Mouse (Mus musculus): Measurements from ENCODE around the gene Paqr9. TPM values are rescaled to one million over a fixed set of nuclear protein-coding genes. Genes with fewer than 3 reads are reported as not detected.

The Paqr9 gene
- polyA plus RNA-seq, 3 experiments from 2014 or later = not detected

DNA sequence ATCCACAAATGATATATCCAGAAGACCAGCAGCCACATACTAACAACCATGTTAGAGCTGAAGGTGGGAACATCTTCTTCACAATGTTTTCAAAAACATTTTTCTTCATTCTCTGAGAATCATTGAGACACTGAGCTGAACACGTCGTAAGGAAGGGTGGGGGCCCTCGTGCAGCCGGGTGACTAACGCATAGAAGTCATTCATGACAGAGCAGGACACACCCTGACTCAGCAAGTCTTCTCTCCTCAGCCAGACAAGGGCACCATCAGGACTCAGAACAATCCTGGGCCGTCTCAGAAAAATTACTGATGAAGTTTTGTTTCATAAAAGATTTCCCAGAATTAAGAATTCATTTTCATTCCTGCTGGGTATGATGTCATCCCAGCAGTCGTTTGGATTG is 12.8 kb upstream of the Paqr9 start:
- ATAC-seq = no peak

DNA sequence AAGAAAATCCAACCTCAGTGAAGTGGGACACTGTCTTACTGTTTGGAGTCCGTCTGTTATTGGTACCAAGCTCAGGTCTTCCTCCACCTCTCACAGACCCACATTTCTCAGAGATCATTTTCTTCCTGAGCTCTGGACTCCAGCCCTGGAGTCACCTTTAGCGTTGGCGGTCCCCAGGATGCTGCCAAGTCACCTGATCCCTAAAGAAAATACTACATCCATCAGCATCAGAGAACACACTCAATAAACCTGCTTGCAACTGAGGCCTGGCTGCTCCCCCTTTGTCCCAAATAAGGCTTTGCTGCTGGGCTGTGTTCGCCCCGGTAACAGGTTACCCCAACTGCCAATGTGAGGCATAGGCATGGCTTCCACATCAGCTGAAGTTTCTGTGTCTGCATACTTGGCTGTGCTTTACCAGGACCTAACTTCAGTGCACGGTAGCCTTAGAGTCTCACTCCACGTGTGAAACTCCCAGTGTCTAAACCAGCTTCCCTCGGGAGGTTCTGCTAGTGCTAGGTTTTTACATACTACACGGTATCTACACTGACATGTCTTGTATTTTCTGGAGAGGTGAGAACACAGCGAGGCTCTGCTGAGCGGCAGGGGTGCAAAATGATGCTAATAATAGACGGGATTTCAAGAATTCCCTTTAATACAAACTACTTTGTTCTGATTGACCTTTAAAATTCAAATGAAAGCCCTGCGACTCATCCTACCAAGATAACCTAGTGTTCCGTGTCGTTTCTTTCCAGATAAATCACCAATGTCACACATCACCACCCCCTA is 9.6 kb upstream of the Paqr9 start:
- no peak for ATAC-seq

DNA sequence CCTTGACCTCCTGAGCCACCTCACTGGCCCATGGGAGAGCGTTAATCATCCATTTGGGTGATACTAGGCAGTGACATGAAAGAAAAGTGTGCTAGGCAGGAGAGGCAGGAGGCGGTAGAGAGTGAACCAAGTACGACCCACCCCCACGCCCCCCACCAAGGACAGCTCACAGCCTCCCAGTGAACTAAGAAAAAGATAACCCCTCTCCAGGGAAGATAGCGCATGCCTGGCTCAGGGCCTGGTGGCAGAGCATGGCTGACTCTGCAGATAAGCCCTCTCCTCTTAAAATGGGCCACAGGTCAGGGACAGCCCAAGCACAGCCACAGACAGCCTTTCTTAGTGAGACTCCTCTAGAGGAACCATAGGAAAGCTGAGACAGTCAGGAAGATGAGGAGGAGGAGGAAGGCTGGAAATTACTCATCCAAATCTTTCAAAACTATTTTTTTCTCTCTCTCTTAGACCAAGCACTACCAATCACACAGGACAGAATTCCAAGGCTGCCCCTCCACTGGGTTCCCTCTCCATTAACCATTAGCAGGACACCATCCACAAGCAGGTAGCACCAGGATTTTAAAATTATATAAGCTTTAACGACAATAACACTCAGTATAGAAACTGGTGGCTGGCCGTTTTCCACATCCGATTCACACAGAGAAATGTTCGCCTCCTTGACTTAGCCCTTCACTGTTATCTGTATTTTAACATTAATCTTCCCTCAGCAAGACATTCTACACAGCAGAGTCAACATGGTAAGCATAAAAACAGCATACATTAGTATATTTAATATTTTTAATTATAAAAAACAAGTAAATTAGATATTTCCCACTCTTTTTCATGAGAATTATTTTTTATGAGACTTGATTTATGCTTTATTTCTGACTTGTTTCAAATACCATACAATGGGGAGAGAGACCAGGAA is 8.3 kb upstream of the Paqr9 start:
- no peak for ATAC-seq

DNA sequence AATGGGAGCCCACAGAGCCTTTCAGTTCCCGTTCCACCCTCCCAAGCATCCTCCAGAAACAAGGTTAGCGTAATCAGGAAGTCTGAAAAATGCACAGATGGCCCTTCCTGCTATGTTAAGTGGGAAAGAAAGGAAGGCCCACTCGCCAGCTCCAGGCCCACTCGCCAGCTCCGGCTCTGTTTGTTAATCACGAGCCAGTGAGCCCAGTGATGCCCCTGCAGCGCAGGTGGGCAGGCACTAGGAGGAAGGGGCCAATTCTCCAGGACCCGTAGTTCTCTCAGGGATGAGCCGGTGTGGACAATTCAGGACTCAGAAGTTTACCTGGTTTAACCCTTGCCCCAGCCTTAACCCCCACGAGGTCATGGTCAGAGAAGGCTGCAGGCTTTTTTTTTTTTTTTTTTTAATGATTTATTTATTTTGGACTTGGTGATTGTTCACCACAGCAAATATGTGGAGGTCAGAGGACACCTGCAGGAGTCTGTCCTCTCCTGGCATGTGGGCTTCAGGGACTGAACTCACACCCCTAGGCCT is 7.2 kb upstream of the Paqr9 start:
- ATAC-seq = no peak

DNA sequence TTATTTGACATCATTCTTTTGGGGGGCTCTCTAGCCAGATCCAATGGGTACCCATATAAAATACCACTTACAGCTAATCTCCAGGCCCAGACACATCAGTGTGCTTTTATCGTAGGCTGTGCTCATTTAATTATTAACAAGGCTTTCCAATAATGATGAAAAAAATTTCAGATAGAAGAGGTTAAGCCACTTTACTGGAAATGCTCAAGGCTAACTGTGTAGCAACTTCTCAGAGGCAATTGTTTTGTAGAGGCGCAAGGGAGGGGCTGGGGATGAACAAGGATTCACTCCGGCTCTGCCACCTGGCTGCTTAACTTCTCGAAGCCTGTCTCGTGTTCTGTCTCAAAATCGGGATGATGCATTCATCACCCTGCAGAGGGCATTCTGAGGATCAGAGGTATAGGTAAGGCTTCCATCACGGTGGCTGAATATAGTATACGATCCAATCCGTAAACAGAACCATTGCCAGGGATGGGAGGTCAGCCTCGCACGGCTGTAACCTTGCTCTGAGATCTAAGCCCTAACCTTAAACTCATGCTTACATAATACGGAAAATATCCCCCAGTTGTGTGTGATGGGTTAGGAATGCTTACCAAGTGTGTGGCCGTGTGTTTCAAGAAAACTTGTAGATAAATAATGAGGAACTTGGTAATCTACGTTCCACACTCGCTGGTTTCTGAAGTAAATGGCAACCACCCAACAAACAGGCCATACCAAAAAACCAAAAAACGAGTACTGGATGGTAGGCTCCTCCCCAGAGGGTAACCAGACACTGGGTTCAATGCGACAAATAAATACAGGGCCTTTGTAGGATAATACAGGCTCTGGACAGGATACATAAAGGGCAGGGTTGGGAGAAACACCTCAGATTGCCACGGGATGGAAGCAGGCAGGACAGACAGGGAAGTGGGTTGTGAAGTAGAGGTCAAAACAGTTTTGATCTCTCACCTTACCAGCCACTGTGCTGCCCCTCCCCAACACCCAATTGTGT is 4.9 kb upstream of the Paqr9 start:
- no peak for ATAC-seq

DNA sequence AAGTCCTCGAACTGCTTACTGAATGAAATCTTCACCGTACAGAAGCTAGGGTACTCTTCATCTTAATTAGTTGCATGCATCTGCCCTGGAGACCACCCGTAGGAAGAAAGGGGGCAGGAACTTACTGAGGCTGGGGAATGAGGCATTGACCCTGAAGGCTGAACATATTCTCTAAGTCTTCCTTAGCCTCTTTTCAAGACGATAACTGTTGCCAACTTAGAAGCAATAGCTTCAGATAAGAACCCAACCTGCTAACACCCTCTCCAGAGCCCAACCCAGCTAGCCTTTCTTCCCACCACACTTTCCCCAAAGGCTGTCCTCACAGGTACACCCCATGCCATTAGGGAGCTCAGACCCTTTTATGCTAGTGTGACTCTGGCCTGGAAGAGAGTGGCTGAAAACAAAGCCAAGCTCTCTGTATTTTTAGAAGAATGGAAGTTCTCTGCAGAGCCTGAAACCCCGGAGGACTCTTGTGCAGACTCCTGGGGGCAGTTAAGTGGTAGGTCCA is 4.2 kb upstream of the Paqr9 start:
- no peak for ATAC-seq

DNA sequence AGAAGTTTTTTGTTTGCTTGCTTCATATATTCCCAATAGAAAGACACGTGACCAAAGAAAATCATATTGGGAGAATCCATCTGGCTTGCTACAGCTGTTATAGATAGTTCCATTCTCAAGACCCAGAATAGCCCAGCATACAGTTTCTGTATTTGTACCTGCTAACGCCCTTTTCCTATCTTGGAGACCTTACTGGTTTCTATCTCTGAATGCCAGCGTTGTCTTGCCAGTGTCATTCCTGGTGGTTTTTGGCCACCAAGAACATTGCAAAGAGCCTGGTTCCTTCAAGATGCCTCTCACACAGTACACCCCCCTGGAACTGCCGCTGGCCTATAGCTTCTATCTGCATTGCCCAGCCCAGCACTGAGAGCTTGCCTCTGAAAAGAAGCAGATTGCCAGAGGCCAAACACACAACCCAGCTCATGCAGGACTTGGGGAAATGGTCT is 3.4 kb upstream of the Paqr9 start:
- ATAC-seq = no peak

DNA sequence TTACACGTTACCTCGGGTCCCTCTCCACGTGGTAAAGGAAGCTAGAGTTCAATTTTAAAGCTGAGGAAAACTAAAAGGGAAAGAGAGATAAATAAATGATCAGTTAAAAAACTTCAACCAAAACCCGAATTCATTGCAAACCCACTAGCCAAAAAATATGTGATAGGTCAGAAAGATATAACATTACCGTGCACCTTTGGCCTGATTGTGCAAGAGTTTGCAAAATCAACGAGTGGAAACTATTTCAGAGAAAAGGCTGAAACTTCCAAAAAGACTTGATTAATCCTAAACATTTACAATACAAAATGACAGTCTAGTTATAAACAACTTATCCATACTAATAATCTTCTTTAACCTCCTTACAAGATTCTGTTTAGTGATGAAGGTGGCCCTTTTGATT is 1.7 kb upstream of the Paqr9 start:
- no peak for ATAC-seq

DNA sequence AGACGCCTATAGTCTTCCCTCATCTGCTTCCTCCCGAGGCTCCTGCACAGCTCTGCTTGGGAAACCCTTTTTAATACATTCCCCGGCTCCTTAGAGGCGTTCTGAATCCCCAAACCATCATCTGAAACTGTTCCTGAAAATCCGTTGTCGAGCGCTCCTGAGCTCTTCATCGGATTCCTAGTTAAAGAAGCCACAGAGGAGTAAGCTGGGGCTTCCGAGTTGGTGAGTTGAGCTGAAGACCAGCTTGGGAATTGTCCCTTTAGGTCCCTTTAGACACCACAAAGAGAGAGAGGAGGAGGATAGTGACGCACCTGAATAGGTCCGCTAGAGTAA is 765 bp upstream of the Paqr9 start:
- no peak for ATAC-seq

DNA sequence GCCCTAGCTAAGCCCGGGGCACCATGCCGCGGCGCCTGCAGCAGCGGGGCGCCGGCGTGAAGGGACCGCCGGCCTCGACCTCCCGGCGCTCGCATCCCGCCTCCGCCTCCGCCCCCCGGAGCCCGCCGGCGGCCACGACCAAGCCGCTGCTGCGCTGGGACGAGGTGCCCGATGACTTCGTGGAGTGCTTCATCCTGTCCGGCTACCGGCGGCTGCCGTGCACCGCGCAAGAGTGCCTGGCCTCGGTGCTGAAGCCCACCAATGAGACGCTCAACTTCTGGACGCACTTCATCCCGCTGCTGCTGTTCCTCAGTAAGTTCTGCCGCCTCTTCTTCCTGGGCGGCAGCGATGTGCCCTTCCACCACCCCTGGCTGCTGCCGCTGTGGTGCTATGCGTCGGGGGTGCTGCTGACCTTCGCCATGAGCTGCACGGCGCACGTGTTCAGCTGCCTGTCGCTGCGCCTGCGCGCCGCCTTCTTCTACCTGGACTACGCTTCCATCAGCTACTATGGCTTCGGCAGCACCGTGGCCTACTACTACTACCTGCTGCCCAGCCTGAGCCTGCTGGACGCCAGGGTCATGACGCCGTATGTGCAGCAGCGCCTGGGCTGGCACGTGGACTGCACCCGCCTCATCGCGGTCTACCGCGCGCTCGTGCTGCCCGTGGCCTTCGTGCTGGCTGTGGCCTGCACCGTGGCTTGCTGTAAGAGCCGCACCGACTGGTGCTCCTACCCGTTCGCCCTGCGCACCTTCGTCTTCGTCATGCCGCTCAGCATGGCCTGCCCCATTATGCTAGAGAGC is 679 bp downstream of the Paqr9 start:
- no peak for ATAC-seq

DNA sequence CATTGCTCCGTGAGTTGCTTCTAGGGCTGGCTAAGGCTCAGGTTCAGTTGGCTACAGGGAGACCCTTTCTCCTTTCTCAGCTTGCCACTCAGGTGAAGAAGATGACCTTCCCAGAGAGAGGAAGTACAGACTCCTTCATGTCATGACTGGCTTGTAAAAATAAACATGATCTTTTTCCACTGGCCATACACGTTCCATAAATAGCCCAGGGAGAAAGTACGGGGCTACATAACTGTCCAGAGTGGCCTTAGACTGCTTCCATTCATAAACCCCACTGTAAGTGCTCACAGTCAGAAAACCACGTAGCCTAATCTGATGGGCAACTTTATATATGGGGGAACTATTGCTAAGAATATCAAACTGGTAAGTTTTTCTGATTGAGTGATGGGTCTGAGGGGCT is 4.6 kb downstream of the Paqr9 start:
- ATAC-seq = no peak

DNA sequence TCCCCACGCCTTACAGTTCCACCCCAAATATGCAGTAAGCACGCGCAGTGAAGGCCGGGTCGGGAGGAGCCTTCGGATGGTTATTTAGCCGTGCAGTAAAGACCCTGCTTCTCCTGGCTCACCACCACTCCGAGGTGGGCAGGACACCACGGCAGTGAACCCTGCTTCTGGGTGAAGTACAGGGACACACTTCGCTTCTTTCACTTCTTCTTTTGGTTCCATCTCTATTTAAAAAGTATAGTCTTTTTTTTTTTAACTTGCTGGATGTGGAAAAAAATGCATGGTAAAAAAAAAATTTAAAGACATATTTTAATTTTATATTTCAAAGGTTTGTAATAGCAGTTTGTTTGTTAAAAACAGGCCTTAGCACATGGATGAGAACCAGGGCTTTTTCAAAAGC is 6.9 kb downstream of the Paqr9 start:
- no peak for ATAC-seq

DNA sequence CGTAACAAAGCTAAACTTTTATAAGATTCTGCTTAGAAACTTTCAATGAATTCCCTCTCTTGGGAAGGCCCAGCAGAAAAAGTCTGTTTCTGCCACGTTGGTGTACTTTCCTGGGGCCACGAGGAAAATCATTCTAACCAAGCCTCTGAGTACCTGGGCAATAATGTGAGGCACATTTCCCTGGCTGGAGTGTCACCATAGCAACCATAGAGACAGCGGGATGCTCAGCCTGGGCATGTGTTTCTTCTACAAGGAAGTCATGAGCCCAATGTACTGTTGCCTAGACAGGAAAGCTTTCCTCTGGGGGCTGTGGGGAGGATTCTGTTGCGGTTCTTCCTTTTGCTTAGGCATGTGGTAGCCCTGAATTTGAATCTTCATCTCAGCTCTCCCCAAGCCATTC is 7.5 kb downstream of the Paqr9 start:
- no peak for ATAC-seq

DNA sequence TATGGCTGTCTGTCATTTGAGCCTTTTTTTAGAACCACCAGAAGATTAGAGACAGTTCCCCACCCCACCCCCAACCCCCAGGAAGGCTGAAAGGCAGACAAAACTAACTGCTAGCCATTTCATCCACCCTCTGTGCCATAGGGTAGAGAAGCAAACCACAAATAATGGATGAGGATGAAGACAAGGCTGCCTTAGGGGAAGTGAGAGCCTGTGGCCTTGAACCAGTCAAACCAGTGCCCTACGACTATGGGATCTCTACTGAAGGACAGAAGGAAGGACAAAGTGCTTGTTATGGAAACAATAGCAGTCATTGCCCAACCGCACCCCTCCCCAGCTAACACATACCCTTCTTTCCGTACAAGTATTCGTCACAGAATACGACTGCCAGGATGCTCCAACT is 9.8 kb downstream of the Paqr9 start:
- ATAC-seq = no peak

DNA sequence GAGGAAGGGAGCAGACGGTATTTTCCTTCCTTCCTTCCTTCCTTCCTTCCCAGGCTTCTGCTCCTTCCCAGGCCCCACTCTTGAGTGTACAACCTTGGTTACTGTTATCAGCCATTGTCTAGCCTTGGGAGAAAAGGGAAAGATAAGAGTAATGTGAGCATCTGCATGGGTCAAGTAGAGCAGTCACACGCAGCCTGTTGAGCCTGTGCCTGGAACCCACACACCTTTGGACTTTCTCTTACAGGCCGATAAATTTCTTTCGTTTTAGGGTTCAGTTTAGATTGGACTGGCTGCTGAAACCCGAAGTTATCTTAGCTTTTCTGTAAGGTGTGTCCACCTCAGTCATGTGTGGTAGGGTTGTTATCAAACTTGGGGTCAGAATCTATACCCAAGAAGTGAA is 10.5 kb downstream of the Paqr9 start:
- ATAC-seq = no peak

DNA sequence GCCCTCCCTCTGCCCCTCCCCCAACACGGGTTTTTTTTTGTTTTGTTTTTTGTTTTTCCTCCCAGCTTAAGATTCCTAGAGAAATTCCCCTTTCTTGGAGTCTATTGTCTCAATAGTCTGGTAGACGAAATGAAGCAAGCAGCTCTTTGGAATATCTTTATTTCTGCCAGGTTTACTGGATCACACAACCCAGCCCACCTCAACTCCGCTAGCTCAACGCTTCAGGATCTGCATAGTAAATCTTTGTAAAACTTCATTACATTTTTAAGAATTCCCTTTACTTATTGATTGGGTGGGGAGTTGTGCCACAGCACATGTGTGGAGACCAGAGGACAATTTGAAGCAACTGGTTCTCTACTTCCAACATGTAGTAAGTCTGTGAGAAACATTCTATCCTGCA is 11.1 kb downstream of the Paqr9 start:
- ATAC-seq = no peak

DNA sequence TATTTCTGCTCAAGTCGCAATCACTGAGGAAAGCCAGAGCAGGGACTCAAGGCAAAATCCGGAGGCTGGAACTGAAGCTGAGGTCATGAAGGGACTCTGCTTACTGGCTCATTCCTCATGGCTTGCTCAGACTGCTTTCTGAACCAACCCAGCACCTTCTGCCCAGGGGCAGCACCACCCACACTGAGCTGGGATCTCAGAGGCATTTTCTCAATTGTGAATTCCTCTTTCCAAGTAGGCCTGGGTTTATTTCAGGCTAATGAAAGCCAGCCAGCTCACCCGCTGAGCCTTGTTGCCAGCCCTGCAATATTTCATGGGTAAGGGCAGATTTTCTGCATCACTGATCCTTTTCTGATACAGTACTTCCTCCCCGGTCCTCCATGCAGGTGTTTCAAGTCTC is 12.0 kb downstream of the Paqr9 start:
- ATAC-seq = no peak

DNA sequence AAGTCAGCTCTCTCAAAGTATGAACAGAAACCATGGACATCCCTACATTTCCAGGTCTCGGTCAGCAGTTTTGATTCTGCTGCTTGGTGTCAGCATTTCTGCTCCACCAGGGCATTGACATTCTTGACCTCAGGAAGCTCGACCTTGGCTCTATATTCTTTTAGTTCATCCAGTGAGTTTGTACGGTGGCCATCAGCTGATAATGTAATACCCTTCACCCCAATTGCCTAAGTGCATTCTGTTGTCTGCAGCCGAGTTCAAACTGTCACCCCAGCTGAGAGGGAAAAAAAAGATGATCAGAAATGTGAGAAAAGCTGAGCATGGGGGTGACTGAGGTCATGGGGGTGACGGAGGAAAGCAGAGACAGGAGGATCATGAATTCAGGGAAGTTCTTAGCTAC is 13.1 kb downstream of the Paqr9 start:
- no peak for ATAC-seq

DNA sequence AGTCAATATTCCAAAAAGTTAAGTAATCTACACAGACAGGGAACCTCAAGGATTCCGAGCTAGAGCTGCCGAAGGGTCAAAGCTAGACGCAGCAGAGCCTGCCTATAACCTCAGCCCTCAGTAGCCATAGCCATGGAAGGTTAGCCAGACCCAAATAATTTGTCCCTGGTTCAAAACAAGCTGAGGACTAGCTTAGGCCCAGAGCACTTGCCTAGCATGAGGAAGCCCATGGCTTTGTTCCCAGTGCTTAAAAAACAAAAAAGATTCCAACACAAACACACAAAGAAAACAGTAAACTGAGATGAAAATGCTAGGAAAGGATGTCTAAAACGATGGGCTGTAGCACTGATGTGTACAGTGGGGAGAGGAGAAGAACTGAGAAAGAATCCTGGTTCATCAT is 14.7 kb downstream of the Paqr9 start:
- no peak for ATAC-seq

DNA sequence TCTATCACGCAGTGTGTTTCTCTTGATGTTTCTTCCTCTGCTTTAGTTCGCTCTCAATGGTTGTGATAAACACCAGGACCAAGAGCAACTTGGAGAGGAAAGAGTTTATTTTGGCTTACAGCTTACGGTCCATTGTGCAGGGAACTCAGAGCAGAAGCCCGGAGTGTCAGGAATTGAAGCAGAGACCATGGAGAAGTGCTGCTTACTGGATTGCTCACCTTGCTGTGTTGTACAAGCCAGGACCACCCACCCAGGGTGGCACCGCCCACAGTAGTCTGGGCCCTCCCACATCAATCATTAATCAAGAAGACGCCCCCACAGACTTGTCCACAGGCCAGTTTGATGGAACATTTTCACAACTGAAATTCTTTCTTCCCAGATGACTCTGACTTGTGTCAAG is 18.0 kb downstream of the Paqr9 start:
- ATAC-seq = no peak

DNA sequence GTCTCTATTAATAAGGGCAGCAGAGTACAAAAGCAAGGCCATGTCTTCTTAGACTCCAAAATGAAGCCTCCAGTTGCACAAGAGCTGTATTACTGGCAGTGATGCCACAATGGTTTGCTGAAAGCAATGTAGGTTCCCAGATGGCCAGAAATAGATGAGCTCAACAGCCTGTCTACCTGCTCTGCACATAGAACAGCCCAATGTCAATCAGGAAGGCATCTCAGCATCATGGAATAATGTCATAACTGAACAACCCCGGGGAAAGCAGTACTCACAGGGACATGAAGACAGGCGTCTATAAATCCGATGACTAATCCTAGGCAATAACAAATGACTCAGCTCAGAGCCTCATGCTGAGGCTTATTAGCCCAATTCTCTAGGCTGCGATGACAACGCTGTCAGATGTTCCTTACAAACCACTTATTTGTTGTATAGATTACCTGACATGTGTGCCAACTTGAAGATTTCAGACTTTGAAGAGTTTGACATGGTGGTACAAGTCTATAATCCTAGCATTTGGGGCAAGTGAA is 19.0 kb downstream of the Paqr9 start:
- no peak for ATAC-seq
